Mouse (Mus musculus): Measurements from ENCODE around the gene Pecam1. TPM values are rescaled to one million over a fixed set of nuclear protein-coding genes. Genes with fewer than 3 reads are reported as not detected.
"Not testable (repeated sequence)": the region's sequence is repeated elsewhere in the genome, so short reads cannot be mapped to it uniquely, and the experiment has no call there.

Pecam1 gene
- polyA plus RNA-seq, 1 experiment from 2014 or later, result 44.2 TPM

- H3K4me3 ChIP-seq; H3K27me3 ChIP-seq; H3K27ac ChIP-seq; H3K9me3 ChIP-seq; H3K9ac ChIP-seq; H3K4me2 ChIP-seq; ATAC-seq (ENCODE audit: insufficient number of reproducible peaks, low FRiP score, low TSS enrichment, low read depth): not testable (repeated sequence)
- Histone ChIP-seq H3K36me3 (peaks cover 49% of the 10 kb centered on the region), H3K4me1 (peaks cover 15% of the 10 kb centered on the region)
- 88% methylated on average over 7 of the region's 7 CpGs for WGBS
These were observed 31.8 kb upstream of the Pecam1 start for GRCm38 (mm10) chr11:106782271-106782670.

DNA sequence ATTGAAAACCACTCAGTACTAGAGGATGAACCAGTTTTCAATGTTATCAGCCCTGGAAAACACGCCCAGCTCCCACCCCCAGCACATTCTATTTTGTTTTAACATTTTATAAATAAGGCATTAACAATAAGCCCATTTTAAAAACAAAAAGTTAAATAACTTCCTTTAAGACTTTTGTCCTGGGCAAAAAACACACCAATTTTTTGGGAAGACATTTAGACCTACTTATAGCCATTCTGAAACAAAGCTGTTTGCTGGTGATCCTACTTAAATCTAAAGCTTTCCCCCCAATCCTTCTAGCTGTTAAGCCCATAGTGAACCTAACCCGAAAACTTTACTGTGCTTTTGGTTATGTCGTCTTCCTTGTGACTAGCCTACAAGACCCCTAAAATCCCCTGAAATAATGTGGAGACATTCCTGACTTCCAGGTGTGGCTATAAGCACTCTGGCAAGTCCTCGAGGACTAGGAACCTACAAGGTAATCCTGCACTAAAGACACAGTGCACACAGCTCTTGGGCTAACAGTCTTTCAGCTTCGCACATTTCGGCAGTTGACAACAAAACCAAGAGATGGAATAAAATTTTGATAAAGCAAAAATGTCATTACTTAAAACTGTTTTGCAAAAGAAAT is 30.3 kb upstream of the Pecam1 start:
- Histone ChIP-seq H3K4me1 (peaks cover 13% of the 10 kb centered on the region), H3K4me3 (no peak overlapping the region), H3K27ac (no peak overlapping the region), H3K9me3 (no peaks in the 10 kb centered on the region), H3K4me2 (no peak overlapping the region), H3K27me3 (no peaks in the 10 kb centered on the region), H3K9ac (no peak overlapping the region), H3K36me3 (peaks cover 47% of the 10 kb centered on the region)
- 72% methylated on average over 6 of the region's 6 CpGs for WGBS
- no peak for ATAC-seq (ENCODE audit: insufficient number of reproducible peaks, low FRiP score, low TSS enrichment, low read depth)

DNA sequence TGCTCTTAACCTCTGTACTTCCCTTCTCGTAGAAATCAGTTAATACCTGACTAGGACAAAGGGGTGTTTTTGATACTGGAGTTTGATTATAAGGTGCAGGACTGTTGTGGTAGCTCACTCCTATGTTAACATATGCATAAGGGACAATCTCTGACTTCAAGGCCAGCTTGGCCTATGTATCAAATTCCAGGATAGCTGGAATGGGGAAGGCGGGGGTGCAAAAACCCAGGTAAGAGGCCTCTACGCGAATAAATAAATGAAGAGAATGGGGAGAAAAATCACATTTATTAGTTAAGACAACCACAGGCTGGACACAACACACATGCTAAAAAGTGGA is 29.6 kb upstream of the Pecam1 start:
- Histone ChIP-seq H3K36me3 (peaks cover 47% of the 10 kb centered on the region), H3K27ac (peak overlapping the region; percentile 99), H3K9ac (no peak overlapping the region), H3K9me3 (no peaks in the 10 kb centered on the region), H3K4me2 (peak overlapping the region; percentile 60; the same call in 1 of the 2 replicates), H3K4me3 (peak overlapping the region; percentile 85; the same call in 1 of the 2 replicates), H3K27me3 (no peaks in the 10 kb centered on the region), H3K4me1 (peaks cover 10% of the 10 kb centered on the region)
- whole genome bisulfite sequencing, result 59% methylated on average over 4 of the region's 4 CpGs
- ATAC-seq (ENCODE audit: insufficient number of reproducible peaks, low FRiP score, low TSS enrichment, low read depth), result no peak

GRCm38 (mm10) chr11:106779388-106780088 is 29.1 kb upstream of the Pecam1 start, which contains the start of gene Polg2:
Polg2 (minus strand) TSS chr11:106779537.
- H3K4me3 ChIP-seq, result peak within 1 kb of the TSS; percentile 85
- peak; percentile 96 for ATAC-seq (ENCODE audit: insufficient number of reproducible peaks, low FRiP score, low TSS enrichment, low read depth)
- H3K4me2 ChIP-seq, result peak within 1 kb of the TSS; percentile 60
- peaks cover 47% of the 10 kb centered on the region for H3K36me3 ChIP-seq
- H3K9ac ChIP-seq, result peak within 1 kb of the TSS; percentile 84
- no peaks in the 10 kb centered on the region for H3K27me3 ChIP-seq
- H3K27ac ChIP-seq, result peak within 1 kb of the TSS; percentile 99
- peaks cover 10% of the 10 kb centered on the region for H3K4me1 ChIP-seq
- WGBS, result under 1% methylated on average over 30 of the region's 30 CpGs
- no peaks in the 10 kb centered on the region for H3K9me3 ChIP-seq

GRCm38 (mm10) chr11:106778589-106779387 is 28.4 kb upstream of the Pecam1 start:
- ATAC-seq (ENCODE audit: insufficient number of reproducible peaks, low FRiP score, low TSS enrichment, low read depth), result peak; percentile 79
- H3K4me2 ChIP-seq, result peak overlapping the region; percentile 60
- no peaks in the 10 kb centered on the region for H3K9me3 ChIP-seq
- no peaks in the 10 kb centered on the region for H3K27me3 ChIP-seq
- peak overlapping the region; percentile 84 for H3K9ac ChIP-seq
- peak overlapping the region; percentile 85 for H3K4me3 ChIP-seq
- peak overlapping the region; percentile 99 for H3K27ac ChIP-seq
- WGBS, result 1% methylated on average over 39 of the region's 39 CpGs
- H3K4me1 ChIP-seq, result peaks cover 10% of the 10 kb centered on the region
- peaks cover 47% of the 10 kb centered on the region for H3K36me3 ChIP-seq

DNA sequence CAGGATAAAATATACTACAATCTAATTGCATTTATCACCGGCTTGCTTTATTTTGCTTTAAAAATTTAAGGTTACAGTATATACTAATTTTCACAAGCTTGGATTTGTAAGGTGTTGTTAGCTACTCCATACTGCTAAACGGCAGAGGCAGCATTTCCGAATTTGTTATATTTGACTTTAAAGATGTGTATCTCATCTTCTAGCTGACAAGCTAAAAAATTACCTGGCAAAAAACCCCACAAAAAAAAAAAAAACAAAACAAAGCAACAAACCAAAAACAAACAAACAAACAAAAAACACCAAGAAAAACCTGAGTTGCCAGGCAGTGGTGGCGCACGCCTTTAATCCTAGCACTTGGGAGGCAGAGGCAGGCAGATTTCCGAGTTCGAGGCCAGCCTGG is 27.7 kb upstream of the Pecam1 start:
- Histone ChIP-seq H3K9me3 (no peaks in the 10 kb centered on the region), H3K4me2 (peak overlapping the region; percentile 60), H3K27ac (no peak overlapping the region), H3K27me3 (no peaks in the 10 kb centered on the region), H3K4me3 (0 out of 2 replicates have a peak overlapping the region, but pooled peaks have one; percentile 85), H3K36me3 (peaks cover 47% of the 10 kb centered on the region), H3K4me1 (peaks cover 10% of the 10 kb centered on the region), H3K9ac (no peak overlapping the region)
- ATAC-seq (ENCODE audit: insufficient number of reproducible peaks, low FRiP score, low TSS enrichment, low read depth), result no peak
- WGBS, result 87% methylated on average over 7 of the region's 7 CpGs

GRCm38 (mm10) chr11:106777395-106777794 is 27.0 kb upstream of the Pecam1 start:
- Histone ChIP-seq H3K27me3 (no peaks in the 10 kb centered on the region), H3K36me3 (peaks cover 47% of the 10 kb centered on the region), H3K9ac (no peak overlapping the region), H3K4me2 (no peak overlapping the region), H3K27ac (no peak overlapping the region), H3K9me3 (no peaks in the 10 kb centered on the region), H3K4me1 (peaks cover 5% of the 10 kb centered on the region), H3K4me3 (no peak overlapping the region)
- 84% methylated on average over 3 of the region's 3 CpGs for WGBS
- ATAC-seq (ENCODE audit: insufficient number of reproducible peaks, low FRiP score, low TSS enrichment, low read depth), result no peak

DNA sequence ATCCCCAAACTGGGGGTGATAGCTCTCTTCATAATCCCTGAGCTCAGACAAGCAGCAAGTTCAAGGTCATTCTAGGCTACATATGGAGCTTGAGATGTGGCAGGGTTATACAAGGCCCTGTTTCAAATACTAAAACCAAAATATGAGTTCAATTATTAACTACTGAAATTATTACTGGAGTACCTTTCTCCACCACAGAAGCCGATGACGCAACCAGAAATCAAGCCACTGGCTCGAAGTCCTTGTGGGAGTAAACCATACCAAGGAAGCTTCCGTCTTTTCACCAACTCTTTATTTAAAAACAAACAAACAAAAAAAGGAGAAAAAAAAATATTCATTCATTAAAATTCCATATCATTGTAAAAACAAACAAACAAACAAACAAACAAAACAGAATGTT is 26.5 kb upstream of the Pecam1 start:
- H3K9ac ChIP-seq, result no peak overlapping the region
- H3K36me3 ChIP-seq, result peaks cover 47% of the 10 kb centered on the region
- 87% methylated on average over 4 of the region's 4 CpGs for WGBS
- H3K9me3 ChIP-seq, result no peaks in the 10 kb centered on the region
- no peak overlapping the region for H3K4me3 ChIP-seq
- no peak overlapping the region for H3K4me2 ChIP-seq
- ATAC-seq (ENCODE audit: insufficient number of reproducible peaks, low FRiP score, low TSS enrichment, low read depth), result no peak
- peaks cover 5% of the 10 kb centered on the region for H3K4me1 ChIP-seq
- H3K27me3 ChIP-seq, result no peaks in the 10 kb centered on the region
- no peak overlapping the region for H3K27ac ChIP-seq

DNA sequence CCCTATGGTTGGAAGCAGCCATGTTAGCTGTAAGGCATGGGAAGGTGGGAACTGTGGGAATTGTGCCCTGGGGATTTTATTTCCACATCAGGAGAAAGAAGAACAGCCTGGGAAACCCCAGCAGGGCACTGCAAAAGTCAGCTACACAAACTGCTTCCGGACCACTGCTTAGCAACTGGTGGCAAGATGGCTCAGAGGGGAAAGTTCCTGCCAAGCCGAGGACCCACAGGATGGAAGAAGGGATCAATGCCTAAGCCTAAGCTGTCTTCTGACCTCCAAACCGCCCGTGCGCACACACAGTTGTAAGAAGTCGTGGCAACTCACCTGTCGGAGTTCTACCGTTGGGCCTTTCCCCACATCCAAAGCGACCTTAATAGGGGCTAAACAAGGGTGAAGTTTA is 22.6 kb upstream of the Pecam1 start:
- Histone ChIP-seq H3K4me1 (peaks cover 5% of the 10 kb centered on the region), H3K9me3 (no peaks in the 10 kb centered on the region), H3K4me2 (no peak overlapping the region), H3K36me3 (peaks cover 70% of the 10 kb centered on the region), H3K4me3 (no peak overlapping the region), H3K27ac (no peak overlapping the region), H3K9ac (no peak overlapping the region), H3K27me3 (no peaks in the 10 kb centered on the region)
- WGBS, result 93% methylated on average over 9 of the region's 9 CpGs
- ATAC-seq (ENCODE audit: insufficient number of reproducible peaks, low FRiP score, low TSS enrichment, low read depth), result no peak

GRCm38 (mm10) chr11:106770195-106770974 is 20.0 kb upstream of the Pecam1 start:
- Histone ChIP-seq H3K27me3 (no peaks in the 10 kb centered on the region), H3K4me1 (no peaks in the 10 kb centered on the region), H3K27ac (no peak overlapping the region), H3K4me3 (no peak overlapping the region), H3K4me2 (no peak overlapping the region), H3K9me3 (no peaks in the 10 kb centered on the region), H3K36me3 (peaks cover 87% of the 10 kb centered on the region), H3K9ac (no peak overlapping the region)
- ATAC-seq (ENCODE audit: insufficient number of reproducible peaks, low FRiP score, low TSS enrichment, low read depth), result no peak
- WGBS, result 94% methylated on average over 9 of the region's 9 CpGs

DNA sequence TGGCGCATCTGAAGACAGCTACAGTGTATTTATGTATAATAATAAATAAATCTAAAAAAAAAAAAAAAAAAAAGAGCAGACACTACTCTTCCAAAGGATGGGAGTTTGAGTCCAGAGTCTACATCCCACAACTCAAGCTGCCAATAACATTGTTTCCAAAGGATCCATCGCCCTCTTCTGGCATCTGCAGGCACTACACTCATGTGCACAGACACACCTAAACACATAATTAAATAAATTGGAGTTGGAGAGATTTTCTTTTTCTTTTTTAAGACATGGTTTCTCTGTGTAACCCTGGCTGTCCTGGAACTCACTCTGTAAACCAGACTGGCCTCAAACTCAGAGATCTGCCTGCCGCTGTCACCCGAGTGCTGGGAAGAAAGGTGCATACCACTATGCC is 17.1 kb upstream of the Pecam1 start:
- Histone ChIP-seq H3K27me3 (no peaks in the 10 kb centered on the region), H3K4me3 (no peak overlapping the region), H3K9ac (no peak overlapping the region), H3K4me1 (peaks cover 6% of the 10 kb centered on the region), H3K9me3 (no peaks in the 10 kb centered on the region), H3K27ac (no peak overlapping the region), H3K4me2 (no peak overlapping the region), H3K36me3 (peaks cover 68% of the 10 kb centered on the region)
- no peak for ATAC-seq (ENCODE audit: insufficient number of reproducible peaks, low FRiP score, low TSS enrichment, low read depth)
- 95% methylated on average over 4 of the region's 4 CpGs for WGBS
